Mouse (Mus musculus) heart, postnatal 25 days (tissue): Measurements from ENCODE around the gene Itpkc. TPM values are rescaled to one million over a fixed set of nuclear protein-coding genes. Genes with fewer than 3 reads are reported as not detected.

Experiments used
- DNase-seq: peaks from one replicate; pipeline ENCODE4 v3.0.0; 2022; ENCODE audit warnings: low spot score
- intact Hi-C: fragments of 180-260 bp; cut with DNase I; formaldehyde crosslinking; loops from one replicate; pipeline ENCODE4 v1.15.1; 2025
- microRNA-seq: library from miRNA; unstranded; fragments of <30 nt; microRNA quantifications from one replicate; pipeline ENCODE4 v1.2.0, GENCODE M21; 2022
- total RNA-seq, 2 experiments: library from RNA; stranded (reverse); gene quantifications; 2 replicates each; pipeline ENCODE4 v1.2.3; 2021

Itpkc gene
- total RNA-seq, 2 experiments from 2014 or later, result 4.4 to 4.7 TPM

DNA sequence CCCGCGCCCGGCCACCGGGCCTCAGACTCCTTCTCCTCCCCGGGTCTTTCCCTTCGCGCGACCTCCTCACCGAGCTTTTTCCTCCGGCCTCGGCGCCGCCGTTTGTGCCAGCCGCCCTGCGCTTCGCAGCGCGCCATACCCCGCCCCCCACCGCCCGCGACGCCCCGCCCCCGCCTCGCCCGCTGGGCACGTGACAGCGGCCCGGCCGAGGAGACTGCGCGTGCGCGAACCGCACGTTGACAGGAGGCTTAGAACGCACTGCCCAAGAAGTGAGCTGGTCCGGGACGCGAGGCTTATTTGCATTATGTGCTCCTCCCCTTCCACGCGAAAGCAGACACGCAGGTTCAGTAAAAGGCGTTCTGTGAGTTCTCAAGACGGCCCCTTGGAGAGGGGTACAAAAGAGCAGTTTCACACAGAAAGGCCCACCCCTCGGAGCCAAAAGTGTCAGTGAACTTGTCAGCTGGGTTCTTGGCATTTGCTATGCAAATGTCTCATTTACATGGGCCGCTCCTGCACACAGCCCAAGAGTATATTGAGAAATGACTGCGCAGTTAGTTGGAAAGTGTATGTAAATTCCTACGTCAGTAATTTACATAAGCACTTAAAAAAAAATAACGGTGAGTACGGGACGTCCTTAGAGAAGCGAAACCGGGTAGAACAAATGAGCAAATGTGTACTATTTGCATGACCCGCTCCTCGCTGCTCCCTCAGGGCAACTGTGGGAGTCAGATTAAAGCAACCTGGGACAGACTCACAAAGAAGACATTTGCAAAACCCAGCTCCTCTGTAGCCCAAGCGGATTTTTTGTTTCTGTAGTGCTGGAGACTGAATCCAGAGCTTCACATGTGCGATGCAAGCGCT lies 61.6 kb downstream of the Itpkc start, which contains the start of gene Egln2:
TSS of gene Egln2 (minus strand) at position 189 of the 861 bp plus-strand sequence.
- intact Hi-C loops, result no loop called here
- peak; percentile 91 for DNase-seq

DNA sequence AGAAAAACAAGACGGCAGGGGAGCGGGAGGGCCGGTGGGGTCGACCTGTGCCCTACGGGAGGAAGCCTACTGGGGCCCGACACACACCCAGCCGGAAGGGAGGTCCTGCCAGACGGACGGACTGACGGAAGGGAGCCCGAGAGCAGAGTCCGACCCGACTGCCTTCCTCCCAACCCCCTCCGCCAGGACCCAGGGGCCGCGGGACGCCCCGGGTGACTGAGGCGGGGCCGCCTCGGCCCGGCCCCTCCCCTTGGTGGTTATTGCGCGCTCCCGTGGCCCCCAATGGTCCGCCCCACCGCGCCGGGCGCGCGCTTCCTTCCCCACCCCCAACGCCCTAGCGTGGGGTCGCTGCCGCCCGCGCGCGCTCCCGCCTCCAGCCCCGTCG lies 62.2 kb downstream of the Itpkc start:
- intact Hi-C loops, result no loop called here
- peak; percentile 85 for DNase-seq

DNA sequence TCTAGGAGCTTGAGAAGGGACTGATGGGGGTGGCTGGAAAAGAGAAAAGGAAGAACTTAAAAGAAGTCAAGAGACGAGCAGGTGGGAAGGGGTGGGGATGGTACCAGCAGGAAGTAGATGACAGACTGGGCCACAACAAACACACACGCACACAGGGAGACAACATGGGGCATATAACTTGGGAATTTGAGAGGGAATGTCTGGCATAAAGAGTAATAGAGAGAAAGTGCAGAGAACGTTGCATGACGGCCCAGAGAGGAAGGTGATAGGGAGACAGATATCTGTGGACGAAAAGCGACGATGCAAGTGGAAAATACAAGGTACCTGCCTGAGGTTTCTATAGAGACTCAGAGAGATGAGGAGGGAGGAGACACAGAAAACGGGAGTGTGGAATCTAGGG lies 62.8 kb downstream of the Itpkc start:
- no peak for DNase-seq
- intact Hi-C loops, result no loop called here

DNA sequence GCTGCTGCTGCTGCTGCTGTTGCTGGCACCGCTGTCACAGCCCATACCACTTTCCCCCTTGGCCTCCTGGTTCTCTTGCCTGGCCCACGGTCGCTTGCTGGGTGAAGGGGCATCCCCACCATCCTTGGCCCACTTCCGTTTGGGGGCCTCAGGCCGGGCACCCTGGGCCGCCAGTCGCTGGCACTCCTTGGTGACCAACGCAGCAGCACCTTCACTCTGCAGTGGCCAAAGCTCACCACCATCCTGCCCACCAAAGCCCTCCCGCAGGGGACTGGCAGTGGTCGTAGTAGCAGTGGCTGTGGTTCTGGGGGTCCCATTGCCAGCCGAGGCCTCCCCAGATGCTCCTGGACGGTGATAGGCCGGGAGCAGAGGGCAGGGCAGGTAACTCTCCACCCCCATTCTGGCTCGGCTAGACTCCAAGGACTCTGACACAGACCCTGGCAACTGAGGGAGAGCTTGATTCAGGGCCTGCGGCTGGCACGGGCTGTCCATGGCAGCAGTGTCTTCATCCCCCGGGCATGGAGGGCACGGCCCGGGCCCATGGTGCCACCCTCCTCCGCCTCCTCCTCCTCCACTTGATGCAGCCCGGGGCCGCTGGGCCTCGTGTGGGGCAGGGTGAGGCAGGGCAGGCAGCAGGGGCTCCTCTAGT lies 63.3 kb downstream of the Itpkc start:
- no peak for DNase-seq
- intact Hi-C loops, result no loop called here

DNA sequence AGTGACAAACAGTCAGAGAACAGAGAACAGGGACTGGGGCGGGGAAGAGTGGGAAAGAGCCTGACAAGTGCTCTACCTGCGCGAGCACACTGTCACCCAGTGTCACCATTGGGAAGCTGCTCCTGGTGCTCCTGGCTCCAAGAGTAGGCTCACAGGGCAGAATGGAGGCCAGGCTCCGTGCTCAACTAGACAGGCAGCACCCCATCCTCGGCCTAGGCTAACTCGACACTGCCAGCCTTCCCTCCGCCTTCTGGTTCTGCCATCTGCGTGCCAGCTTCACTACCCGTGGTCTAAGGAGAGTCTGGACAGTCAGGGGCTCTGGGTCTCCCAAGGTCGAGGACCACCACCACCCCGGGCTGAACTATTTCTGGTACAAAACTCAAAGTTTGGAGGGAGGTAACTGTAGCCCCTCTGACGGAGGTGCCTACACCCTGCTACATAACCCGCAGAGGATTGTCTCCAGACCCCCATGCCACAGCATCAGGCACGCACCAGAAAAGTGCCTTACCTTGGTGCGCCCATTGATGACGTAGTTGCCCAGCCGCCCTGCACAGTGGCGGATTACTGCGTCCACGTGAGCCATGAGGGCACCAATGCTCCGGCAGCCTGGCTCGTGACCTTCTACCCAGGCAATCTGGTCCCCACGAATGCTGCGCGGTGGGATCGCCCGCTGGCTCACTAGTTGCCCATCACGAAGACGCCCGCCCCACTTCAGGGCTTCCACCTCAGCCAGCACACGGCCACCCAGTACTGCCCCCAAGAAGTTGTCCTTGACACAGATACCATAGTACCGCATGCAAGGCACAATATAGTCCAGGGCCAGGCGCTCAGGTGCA lies 64.1 kb downstream of the Itpkc start:
- no peak for DNase-seq
- intact Hi-C loops, result no loop called here

DNA sequence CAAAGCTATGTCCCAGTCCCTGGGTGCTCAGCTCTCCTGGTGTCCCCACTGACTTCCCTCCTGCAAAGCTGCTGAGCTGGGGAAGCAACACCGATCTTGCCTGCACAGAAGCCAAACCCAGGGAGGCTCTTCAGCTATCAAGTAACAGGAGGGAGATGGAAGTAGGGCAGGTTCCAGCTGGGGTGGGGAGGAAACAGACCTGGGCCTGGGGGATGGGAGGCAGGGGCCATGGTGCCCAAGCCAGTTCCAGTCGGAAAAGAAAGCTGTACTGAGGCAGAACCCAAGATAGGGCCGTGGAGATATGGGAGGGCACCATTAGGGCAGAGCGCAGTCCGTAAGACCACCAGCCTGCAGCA lies 65.0 kb downstream of the Itpkc start:
- DNase-seq, result no peak
- intact Hi-C loops, result no loop called here

DNA sequence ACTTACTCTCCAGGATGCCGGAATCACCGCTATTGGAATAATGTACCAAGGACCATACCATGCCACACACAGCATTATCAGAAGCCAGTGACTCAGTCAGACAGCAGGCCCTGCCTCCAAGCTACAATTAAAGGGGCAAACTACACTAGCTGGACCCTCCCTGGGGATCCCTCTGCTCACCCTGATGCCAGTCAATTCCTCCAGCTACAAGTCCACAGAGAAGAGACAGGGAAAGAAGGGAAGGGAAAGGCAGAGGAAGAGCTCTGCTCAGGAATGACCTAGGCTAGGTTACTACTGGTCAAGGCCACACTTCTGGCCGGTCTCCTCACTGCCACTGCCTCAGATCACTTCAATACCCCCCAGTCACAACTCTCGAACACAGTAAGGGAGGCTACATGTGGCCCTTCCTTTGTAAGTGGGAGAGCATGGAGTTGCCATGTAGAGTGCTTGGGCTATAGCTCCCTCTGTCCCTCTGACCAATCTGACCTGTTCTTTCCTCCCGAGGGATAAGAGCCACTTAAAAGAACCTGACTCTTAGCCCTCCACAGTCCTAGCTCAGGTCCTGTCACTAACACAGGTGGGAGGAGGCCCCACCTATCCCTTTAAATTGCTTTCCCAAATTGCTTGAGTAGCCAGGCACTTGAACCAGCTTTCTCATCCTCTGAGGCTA lies 65.5 kb downstream of the Itpkc start:
- no peak for DNase-seq
- intact Hi-C loops, result no loop called here

DNA sequence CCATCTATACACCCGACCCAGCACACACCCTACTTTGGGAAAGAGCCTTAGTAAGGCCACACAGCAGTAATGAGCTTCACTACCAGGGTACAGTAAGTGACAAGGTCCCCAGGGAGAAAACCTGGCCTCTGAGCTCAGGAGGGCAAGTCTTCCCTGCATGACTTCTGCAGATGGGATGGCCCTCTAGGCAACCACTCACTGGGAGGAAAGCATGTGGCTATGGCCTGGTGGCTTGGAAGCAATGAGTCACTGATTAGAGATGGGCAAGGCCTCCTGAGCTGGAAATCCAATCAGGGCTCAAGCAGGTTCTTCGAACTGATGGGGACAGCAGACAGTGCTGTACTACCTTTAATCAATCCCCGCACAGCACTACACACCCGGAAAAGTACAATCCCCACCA lies 66.7 kb downstream of the Itpkc start:
- intact Hi-C loops, result no loop called here

DNA sequence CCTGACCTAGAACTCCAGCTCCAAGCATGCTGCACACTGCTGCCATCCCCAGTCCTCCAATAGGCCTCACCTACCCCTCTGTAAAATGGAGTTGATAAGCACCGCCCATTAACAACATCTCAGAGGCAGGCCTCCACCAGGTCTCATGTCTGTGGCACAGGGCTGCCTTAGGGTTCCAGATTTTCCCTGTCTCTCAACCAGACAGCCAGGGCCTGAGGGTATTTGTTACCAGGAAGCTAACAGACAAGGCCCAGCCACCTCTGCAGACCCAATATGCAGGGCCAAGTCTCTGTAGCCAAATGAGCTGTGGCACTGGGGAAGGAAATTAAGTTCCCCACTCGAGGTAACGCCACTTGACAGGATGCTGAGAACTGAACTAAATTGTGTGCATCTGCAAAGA lies 67.5 kb downstream of the Itpkc start:
- intact Hi-C loops, result no loop called here
- DNase-seq, result no peak

More for the DNA sequence above, 66.7 kb downstream of the Itpkc start:
- no peak for DNase-seq

DNA sequence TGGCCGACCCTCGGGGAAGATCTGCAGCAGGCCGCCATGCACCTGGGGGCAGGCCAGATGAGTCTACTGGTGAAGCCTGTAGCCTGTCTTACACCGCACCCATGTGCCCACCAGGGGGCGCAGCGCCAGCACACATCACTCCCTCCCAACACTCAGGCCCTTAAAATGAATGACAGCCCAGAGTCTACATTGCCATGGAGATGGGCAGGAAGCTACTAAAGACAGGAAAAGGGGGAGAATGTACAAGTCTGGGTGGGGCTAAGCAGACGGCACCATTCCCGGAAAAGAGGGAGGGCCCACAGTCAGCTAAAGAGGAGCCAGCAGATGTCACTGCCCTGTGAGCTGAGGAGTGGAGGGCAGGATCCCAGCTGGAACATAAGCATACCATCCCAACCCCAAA lies 68.6 kb downstream of the Itpkc start:
- peak; percentile 79 for DNase-seq
- intact Hi-C loops, result loop anchor here (5.0 kb wide), 1 partner anchor 117 kb away; no protein-coding TSS in a partner anchor

DNA sequence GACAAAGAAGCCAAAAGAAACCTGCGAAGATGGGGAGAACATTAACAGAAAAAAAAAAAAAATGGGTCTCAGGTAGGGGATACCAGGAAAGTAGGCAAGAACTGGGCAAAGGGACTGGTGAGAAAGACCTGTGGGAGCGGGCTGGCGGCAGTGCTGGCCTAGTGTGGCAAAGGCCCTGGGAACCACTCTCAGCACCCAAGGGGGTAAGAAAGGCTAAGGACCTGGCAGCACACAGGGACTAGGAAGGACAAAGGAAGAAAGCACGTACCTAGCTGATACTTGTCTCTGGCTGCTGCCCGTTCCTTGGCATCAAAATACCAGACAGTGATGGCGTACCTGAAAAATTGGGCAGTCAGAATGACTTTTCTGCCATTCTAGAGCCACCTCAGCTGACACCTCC lies 69.2 kb downstream of the Itpkc start:
- no peak for DNase-seq
- intact Hi-C loops, result loop anchor here (5.0 kb wide), 1 partner anchor 118 kb away; no protein-coding TSS in a partner anchor

DNA sequence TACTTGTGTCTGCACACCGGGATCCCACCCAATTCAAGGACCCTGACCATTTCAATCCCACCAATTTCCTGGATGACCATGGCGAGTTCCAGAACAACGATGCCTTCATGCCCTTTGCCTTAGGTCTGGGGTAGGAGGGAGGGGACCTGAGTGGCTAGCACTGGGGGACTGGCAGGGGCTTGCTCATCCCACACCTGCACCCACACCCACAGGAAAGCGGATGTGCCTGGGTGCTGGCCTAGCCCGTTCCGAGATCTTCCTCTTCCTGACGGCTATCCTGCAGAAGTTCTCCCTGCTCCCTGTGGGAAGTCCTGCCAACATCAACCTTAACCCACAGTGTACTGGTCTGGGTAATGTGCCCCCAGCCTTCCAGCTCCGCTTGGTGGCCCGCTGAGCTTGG lies 70.3 kb downstream of the Itpkc start:
- intact Hi-C loops, result loop anchor here (5.0 kb wide), 1 partner anchor 119 kb away; no protein-coding TSS in a partner anchor
- no peak for DNase-seq

Small RNAs within 50 kb of the gene (microRNA-seq; reads per million reads assigned to microRNA genes)
- gene Mir1191 (not detected), gene Mir3101 (not detected)

Other genes starting within 250 kb of the Itpkc start
- not detected for gene Cyp2a12, start 199.6 kb downstream of the Itpkc start, total RNA-seq
- gene Cyp2f2, start 108.8 kb downstream of the Itpkc start, total RNA-seq, result under 1 TPM; 0.34 to 0.45 TPM
- gene Cyp2t4, start 74.9 kb downstream of the Itpkc start, total RNA-seq, result not detected
- gene Egln2, start 61.9 kb downstream of the Itpkc start, total RNA-seq, result 10 to 100 TPM; 60.6 to 61.7 TPM
- 10 to 100 TPM; 12.0 to 13.7 TPM for gene Rab4b, start 49.8 kb downstream of the Itpkc start, total RNA-seq
- gene Gm21983, start 47.6 kb downstream of the Itpkc start, total RNA-seq, result not detected
- gene Mia, start 47.5 kb downstream of the Itpkc start, total RNA-seq, result not detected
- 10 to 100 TPM; 13.9 to 15.8 TPM for gene BC024978, start 32.9 kb downstream of the Itpkc start, total RNA-seq
- gene Snrpa, start 32.4 kb downstream of the Itpkc start, total RNA-seq, result 10 to 100 TPM; 40.0 to 42.5 TPM
- 1 to 10 TPM; 7.3 to 8.1 TPM for gene Coq8b, start 4.4 kb upstream of the Itpkc start, total RNA-seq
- 1 to 10 TPM; 4.5 to 5.3 TPM for gene Numbl, start 29.8 kb upstream of the Itpkc start, total RNA-seq
- 100 to 1,000 TPM; 210 to 247 TPM for gene Ltbp4, start 109.0 kb upstream of the Itpkc start, total RNA-seq
- gene Shkbp1, start 127.4 kb upstream of the Itpkc start, total RNA-seq, result 1 to 10 TPM; 6.4 to 8.2 TPM
- not detected for gene Gm20479, start 128.8 kb upstream of the Itpkc start, total RNA-seq
- under 1 TPM; 0.08 to 0.42 TPM for gene Sptbn4, start 219.0 kb upstream of the Itpkc start, total RNA-seq
- 10 to 100 TPM; 30.1 to 30.5 TPM for gene Blvrb, start 219.3 kb upstream of the Itpkc start, total RNA-seq
- gene Sertad3, start 245.1 kb upstream of the Itpkc start, total RNA-seq, result 1 to 10 TPM; 6.4 to 8.0 TPM